Mouse (Mus musculus): ENCODE measurements around the gene Neb. TPM values are rescaled to one million over a fixed set of nuclear protein-coding genes. Genes with fewer than 3 reads are reported as not detected.
A peak's percentile ranks its signal among the peaks of the same experiment; 100 is the strongest.

Neb gene
- total RNA-seq, 4 experiments from 2014 or later = 0.32 to 10.3 (median 2.4) TPM

DNA sequence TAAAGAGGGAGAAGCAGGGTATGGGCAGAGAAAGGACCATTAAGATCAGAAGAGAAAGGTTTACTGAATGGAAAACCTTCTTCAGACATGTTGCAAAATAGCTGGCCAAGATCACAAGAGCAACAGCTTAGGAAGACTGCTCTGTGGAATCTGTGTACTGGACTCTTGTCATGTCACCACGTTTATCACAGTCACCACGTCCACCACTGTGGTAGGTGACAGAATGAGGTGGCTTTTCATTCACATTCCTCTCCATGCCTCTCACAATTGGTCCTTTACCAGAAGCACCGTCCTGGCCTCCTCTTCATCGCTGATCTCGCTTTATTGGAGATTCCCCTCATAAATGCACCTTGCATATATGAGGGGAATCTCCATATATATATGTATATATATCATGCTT lies 71.6 kb downstream of the Neb start:
- no peak for DNase-seq

DNA sequence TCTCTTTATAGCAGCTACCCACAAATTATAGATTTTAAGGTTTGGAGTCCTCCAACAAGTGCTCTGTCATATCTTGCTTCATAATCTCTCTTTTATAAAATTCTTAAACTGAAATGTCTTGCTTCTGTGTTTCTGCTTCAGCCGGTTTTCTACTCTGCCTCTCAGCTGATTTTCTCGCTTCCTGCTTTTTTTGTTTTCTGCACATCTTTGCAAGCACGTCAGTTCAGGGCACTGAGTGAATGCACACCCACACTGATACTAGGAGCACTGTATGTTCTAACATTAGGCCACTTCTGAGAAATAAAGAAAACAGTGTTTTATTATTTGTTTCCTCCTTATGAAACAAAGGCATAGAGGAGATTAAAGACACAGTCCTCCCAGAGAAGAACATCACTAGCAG lies 73.7 kb downstream of the Neb start:
- no peak for DNase-seq

DNA sequence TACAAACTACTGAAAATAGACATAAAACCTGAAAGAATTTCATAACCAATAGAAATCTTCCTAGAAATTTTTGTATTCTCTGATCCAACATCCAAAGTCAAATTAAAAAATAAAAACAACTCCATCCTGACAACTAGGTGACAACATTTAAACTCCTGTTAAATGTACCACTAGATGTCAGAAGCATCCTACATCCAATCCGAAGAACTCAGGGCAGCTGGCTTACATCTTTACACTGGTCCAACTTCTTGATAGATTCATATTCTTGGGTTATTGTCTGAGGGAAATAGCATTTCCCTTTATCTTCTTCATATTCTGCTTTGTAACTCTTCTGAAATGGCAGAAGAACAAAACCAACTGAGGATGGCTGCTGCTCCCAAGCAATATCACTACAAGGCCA lies 74.9 kb downstream of the Neb start:
- no peak for DNase-seq

GRCm38 (mm10) chr2:52297969-52298368 lies 80.3 kb downstream of the Neb start:
- no peak for DNase-seq

DNA sequence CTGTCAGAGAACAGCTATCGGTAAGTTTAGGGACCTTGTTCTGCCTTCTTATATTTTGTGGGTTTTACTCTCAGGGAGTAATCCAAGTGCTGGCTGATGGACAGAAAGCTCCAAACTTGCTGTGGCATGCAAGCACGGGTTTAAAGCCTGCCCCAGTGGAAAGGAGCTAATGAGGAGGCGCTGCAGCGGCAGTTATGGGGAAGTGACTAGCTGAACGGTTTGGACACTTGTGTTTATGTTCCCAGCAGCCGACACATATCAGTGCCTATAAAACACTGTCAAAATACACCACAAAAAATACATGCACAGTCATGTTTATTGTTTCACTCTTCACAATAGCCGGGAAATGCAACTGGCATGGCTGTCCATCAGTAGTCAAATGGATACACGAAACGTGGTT lies 81.5 kb downstream of the Neb start:
- no peak for DNase-seq

- DNase-seq = no peak
These were observed 90.8 kb downstream of the Neb start for GRCm38 (mm10) chr2:52287436-52287835.

DNA sequence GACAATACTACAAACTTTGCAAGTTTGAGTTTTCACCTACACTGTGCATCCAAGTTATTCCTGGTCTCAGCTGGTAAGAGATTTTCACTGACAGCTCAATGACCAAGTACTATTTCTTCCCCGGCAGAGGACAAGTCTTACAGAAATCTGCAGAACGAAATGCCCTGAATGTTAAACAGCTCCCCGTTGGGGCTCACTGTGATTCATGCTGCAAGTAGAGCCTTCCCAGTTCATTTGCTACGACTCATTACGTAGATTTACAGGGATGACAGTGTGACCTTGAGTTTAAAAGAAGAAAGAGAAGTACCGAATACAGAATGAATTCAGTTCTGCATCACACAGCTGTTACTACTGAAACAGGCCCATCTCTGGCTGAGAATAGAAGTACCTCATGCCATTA lies 91.9 kb downstream of the Neb start:
- peak; percentile 5 for DNase-seq

GRCm38 (mm10) chr2:52272146-52272545 lies 106.1 kb downstream of the Neb start:
- no peak for DNase-seq

DNA sequence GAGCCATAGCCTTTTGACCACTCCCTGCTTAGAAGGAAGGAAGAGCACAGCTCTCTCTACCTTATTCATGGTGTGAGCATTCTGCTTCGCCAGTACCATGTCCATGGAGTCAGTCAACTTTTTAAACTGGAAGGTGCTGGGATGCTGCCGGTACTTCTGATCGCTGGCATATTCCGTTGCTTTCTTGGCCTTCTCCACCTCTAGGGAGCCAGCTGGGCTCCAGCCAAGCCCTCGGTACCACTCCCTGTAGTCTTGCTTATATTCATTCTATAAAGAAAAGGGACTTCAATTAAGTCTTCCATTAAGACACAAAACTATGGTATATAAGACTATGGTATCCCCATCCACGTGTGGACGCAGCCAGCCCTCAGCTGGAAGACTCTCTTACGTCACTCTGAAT lies 107.4 kb downstream of the Neb start:
- DNase-seq = no peak

DNA sequence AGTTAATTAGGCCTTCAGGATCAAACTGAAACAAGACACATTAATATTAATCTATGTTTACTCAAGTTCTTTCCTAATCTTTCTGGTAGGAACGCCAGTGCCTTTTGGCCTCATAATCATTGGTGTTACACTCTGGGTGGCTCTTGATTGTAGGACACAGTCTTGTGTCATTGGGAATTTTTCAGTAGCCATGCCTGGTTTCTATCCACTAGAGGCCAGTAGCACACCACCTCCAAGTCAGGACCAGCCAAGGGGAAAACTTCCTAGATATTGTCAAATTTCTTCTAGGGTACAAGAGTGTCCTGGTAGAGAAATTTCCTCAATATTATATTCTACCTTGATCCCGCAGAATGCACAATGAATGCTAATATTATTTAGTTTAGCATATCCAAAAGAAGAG lies 116.1 kb downstream of the Neb start:
- peak; percentile 6 for DNase-seq

- no peak for DNase-seq
These were observed 126.2 kb downstream of the Neb start for GRCm38 (mm10) chr2:52252037-52252436.

GRCm38 (mm10) chr2:52248316-52248826 lies 129.9 kb downstream of the Neb start:
- no peak for DNase-seq

DNA sequence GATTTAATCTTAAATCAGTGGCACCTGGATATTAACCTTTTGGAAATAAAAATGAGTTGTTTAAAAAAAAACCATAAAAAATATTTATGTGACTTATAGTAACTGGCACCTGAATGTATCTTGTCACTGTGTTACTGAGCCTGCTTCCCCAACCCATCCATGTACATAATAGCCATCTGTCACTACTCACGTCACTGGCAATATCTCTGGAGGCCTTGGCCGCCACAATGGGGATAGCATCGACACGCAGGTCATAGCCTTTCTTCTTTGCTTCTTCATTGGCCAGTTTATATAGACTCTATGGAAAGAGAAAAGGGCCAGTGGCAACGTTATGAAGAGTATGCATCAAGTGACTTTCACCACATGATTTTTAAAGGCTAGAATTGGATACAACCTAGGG lies 133.2 kb downstream of the Neb start:
- no peak for DNase-seq

DNA sequence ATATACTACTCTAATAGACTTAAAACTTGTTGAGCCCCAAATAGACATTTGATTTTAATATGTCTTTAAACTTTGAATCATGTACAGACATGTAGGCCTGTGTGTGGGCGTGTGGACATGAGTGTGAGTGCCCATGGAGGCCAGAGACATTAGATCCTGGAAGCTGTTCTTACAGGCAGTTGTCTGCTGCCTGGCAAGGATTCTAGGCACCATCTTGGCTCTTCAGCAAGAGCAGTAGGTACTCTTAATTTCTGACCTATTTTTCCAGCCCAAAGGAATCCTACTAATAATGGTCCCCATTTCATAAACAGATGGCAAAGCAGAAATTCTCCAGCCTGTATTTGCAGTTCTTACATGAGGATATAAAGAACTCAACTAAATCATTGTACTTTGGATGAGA lies 135.6 kb downstream of the Neb start:
- no peak for DNase-seq

DNA sequence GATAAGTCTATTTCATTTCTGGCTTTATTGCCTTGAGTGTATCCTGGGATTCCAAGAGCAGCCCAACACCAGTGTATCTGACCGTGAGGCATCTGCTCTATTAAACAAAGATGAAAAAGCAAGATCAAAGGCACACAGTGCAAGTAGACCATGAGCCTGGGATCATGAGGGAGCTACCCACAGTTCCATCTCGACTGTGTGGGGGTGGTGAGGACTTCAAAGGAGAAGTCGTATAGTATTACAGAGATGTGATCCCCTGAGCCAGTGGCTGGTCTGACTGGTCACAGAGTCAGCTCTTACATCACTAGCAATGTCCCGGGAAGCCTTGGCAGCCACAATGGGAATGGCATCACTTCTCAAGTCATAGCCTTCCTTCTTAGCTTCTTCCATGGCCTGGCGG lies 140.4 kb downstream of the Neb start:
- DNase-seq = no peak

DNA sequence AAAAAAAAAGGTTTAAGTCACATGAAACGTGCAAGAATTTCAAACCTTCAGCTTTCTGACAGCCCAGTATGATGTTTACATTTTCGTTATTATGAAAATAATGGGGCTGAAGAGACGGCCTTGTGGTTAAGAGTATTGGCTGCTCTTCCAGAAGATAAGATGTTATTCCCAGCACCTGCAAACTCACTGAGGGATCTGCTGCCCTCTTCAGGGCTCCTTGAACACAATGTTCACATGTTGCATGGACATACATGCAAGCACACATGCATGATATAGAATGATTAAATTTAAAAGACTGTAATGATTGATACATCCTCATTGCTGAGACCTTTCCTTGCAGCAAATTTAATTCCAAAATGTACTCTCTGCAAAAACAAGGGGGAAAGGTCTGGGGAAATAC lies 150.7 kb downstream of the Neb start:
- no peak for DNase-seq

GRCm38 (mm10) chr2:52224366-52224765 lies 153.9 kb downstream of the Neb start:
- DNase-seq = no peak

DNA sequence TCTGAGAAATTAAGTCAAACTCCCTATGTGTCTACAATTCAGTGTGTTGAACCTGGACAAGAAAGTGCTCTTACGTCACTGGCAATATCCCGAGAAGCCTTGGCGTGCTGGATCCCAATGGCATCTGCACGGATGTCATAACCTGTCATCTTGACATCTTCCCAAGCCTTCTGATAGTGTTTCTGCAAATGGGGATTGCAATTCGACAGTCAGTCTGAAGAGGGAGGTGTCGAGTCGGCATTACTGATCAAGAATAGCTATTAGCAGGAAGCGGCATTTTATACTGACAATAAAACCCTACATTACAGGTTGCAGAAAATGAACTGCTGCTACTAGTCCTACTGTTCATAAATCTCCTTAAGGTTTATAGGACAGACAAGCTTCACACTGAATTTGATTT lies 158.2 kb downstream of the Neb start:
- DNase-seq = peak; percentile 3

GRCm38 (mm10) chr2:52215945-52216344 lies 162.3 kb downstream of the Neb start:
- DNase-seq = no peak

GRCm38 (mm10) chr2:52212561-52212961 lies 165.7 kb downstream of the Neb start:
- no peak for DNase-seq

GRCm38 (mm10) chr2:52211358-52211899 lies 166.8 kb downstream of the Neb start:
- DNase-seq = peak; percentile 23

GRCm38 (mm10) chr2:52210685-52211084 lies 167.6 kb downstream of the Neb start:
- DNase-seq = no peak

DNA sequence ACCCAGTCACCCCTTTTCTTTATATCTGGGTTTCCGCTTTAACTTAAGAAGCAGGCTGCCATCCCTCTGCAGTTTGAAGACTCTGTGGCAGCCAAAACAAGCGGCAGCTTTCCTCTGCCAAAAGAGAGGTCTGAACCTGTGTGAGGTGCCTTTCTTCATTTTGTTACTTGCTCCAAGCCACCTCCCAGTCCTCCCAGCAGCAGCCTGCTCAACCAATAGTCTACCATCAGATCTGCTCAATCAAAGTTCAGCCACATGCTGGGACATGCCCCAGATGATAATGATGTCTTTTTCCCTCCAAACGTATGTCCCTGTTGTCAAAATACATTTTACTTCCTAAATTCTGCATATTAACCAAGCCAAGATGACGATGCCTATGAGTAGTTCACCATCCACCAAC lies 173.3 kb downstream of the Neb start:
- no peak for DNase-seq

GRCm38 (mm10) chr2:52193629-52194028 lies 184.6 kb downstream of the Neb start:
- DNase-seq = no peak

GRCm38 (mm10) chr2:52179678-52180077 lies 198.6 kb downstream of the Neb start:
- DNase-seq = no peak
